Mouse (Mus musculus): ENCODE measurements at regions not wholly inside any gene's neighbourhood (a gene's known extent, or its start where the extent isn't known, plus 50 kb on each side); places are given as distances from the start of the nearest gene placed in this dataset.

DNA sequence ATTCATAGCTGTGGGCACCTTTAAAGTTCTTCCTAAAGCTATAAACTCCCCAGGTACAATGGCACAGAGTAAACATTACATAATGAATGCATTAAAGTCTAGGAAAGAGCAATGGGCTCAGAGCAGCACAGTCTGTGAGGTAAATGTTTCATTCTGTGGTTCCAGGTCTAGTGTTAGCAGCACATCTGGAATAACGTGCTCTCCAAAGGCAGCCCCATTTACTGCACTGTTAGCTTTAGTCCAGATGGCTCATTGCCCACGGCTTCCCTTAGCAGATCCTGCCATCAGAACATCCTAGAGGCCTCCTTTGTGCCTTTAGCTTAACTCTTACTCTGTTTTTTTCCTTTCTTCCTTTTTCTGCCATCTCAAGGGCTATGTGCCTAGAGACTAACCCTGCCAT, 87.7 kb upstream of the Tspan7 start:
- no peak for ATAC-seq (ENCODE audit: low FRiP score, low read depth)
- Histone ChIP-seq H3K4me2 (no peak overlapping the region), H3K9ac (no peak overlapping the region), H3K4me3 (no peak overlapping the region), H3K9me3 (no peaks in the 10 kb centered on the region), H3K27me3 (no peaks in the 10 kb centered on the region), H3K4me1 (replicated peaks) (no peaks in the 10 kb centered on the region), H3K27ac (replicated peaks) (no peak overlapping the region), H3K36me3 (no peaks in the 10 kb centered on the region)
- 81% methylated on average over 2 of the region's 2 CpGs for WGBS

DNA sequence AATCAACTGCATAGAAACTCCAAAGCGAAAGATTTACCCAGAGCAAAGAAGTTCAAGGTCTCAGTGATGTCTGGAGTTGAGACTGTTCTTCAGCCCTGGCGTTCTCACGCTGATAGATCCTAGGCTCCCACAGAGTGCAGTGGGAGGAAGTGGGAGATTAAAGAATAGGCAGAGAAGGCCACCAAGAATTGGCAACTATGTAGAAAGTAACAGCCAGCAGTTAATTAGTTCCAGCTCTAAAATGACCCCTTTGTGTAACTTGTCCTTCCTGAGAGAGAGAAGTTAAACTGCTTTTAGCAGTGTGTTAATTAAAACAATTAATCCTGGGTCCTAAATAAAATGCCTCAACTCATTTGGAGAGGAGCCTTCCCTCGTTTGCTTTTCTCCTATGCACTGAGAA, 73.7 kb upstream of the Tspan7 start:
- no peak overlapping the region for H3K27ac ChIP-seq (replicated peaks)
- no peaks in the 10 kb centered on the region for H3K36me3 ChIP-seq
- WGBS, result 61% methylated on average over 4 of the region's 4 CpGs
- no peak overlapping the region for H3K4me3 ChIP-seq
- no peaks in the 10 kb centered on the region for H3K4me1 ChIP-seq (replicated peaks)
- H3K9me3 ChIP-seq, result no peaks in the 10 kb centered on the region
- H3K27me3 ChIP-seq, result no peaks in the 10 kb centered on the region
- ATAC-seq (ENCODE audit: low FRiP score, low read depth), result no peak
- H3K4me2 ChIP-seq, result no peak overlapping the region
- no peak overlapping the region for H3K9ac ChIP-seq

DNA sequence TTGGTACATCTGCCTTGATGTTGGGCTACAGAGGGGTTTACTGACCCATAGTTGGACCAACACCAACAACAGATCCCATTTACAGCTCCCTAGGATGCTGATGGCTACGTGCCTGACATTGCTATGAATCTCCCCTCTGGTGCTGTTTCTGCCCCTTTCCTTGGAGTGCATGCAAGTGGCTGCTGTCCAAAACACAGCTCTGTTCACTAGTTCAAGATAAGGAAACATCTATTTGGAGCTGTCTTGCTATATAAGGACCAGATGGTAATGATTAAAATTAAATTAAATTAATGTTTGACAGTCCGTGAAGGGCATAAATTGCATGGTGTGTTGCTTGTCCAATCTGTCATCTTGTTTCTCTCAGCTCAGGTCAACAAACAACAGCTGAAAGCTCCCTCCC, 62.5 kb upstream of the Tspan7 start:
- WGBS, result 66% methylated on average over 2 of the region's 2 CpGs

More for the DNA sequence above, 62.5 kb upstream of the Tspan7 start:
- Histone ChIP-seq H3K4me2 (no peak overlapping the region), H3K4me3 (no peak overlapping the region), H3K27ac (replicated peaks) (no peak overlapping the region), H3K27me3 (no peaks in the 10 kb centered on the region), H3K4me1 (replicated peaks) (no peaks in the 10 kb centered on the region), H3K9me3 (no peaks in the 10 kb centered on the region), H3K36me3 (no peaks in the 10 kb centered on the region), H3K9ac (no peak overlapping the region)
- ATAC-seq (ENCODE audit: low FRiP score, low read depth), result peak; percentile 65
